Mouse (Mus musculus): ENCODE measurements around the gene Zfp296.
"Not testable (repeated sequence)": the region's sequence is repeated elsewhere in the genome, so short reads cannot be mapped to it uniquely, and the experiment has no call there.

Zfp296 gene

GRCm38 (mm10) chr7:19603849-19604605 lies 26.9 kb downstream of the Zfp296 start, which contains the start of gene Clasrp:
Gene Clasrp, minus strand, starts transcription at chr7:19604486.
- peak; percentile 98 for DNase-seq (ENCODE audit: low read depth)

- DNase-seq (ENCODE audit: low read depth) = not testable (repeated sequence)
These were observed 27.6 kb downstream of the Zfp296 start for GRCm38 (mm10) chr7:19604606-19605214.

GRCm38 (mm10) chr7:19607291-19607690 lies 30.2 kb downstream of the Zfp296 start:
- no peak for DNase-seq (ENCODE audit: low read depth)

GRCm38 (mm10) chr7:19609641-19610332 lies 32.7 kb downstream of the Zfp296 start:
- DNase-seq (ENCODE audit: low read depth) = no peak

- DNase-seq (ENCODE audit: low read depth) = no peak
These were observed 33.9 kb downstream of the Zfp296 start for GRCm38 (mm10) chr7:19610969-19611368.

GRCm38 (mm10) chr7:19615036-19615577 lies 38.0 kb downstream of the Zfp296 start:
- no peak for DNase-seq (ENCODE audit: low read depth)

- DNase-seq (ENCODE audit: low read depth) = peak; percentile 87
These were observed 42.1 kb downstream of the Zfp296 start for GRCm38 (mm10) chr7:19619004-19619801.

GRCm38 (mm10) chr7:19620811-19621210 lies 43.7 kb downstream of the Zfp296 start:
- no peak for DNase-seq (ENCODE audit: low read depth)

- DNase-seq (ENCODE audit: low read depth) = no peak
These were observed 45.2 kb downstream of the Zfp296 start for GRCm38 (mm10) chr7:19622241-19622640.

- DNase-seq (ENCODE audit: low read depth) = no peak
These were observed 46.3 kb downstream of the Zfp296 start for GRCm38 (mm10) chr7:19623433-19623832.

GRCm38 (mm10) chr7:19627721-19628120 lies 50.6 kb downstream of the Zfp296 start:
- DNase-seq (ENCODE audit: low read depth) = no peak

- no peak for DNase-seq (ENCODE audit: low read depth)
These were observed 51.1 kb downstream of the Zfp296 start for GRCm38 (mm10) chr7:19628192-19628535.

GRCm38 (mm10) chr7:19628536-19629360 lies 51.7 kb downstream of the Zfp296 start:
- peak; percentile 100 for DNase-seq (ENCODE audit: low read depth)

GRCm38 (mm10) chr7:19629361-19629734 lies 52.3 kb downstream of the Zfp296 start, which contains the start of gene Relb:
Gene Relb, minus strand, starts transcription at chr7:19629438.
- DNase-seq (ENCODE audit: low read depth) = peak; percentile 95
